Mouse (Mus musculus): ENCODE data around the gene Tln2.

DNA sequence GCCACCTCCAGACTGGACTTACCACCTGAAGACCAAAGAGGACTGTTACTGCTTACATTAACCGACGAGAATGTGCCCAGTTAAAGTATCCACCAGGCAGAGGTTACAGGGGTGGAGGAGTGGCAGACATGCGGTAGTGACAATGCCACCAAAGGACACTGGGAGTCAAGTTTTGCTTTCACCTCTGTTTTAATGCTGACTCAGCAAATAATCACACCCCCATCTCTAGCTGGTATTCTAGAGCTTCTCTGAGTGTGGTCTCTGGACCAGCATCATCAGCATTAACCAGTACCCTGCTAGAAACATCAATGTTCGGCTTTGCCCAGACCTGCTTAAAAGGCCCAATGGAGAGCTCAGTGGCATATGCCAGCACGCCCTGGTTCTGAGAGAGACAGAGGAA, 180.7 kb downstream of the Tln2 start:
- no peak for TF ChIP-seq CTCF (IDR thresholded peaks at IDR 0.05; ENCODE audit: low read depth)
- TF ChIP-seq EP300 (IDR thresholded peaks at IDR 0.05; ENCODE audit: low read depth), result no peak

All from liver, embryonic 14.5 days (tissue).